Mouse (Mus musculus) spleen, adult 2 months (tissue): ENCODE data around the gene Mink1.

ENCODE experiments used
- CTCF ChIP-seq: fragments of 200-500 bp; IDR thresholded peaks from 2 replicates; pipeline ENCODE4 v1.5.1; 2011; ENCODE audit warnings: mild to moderate bottlenecking, inconsistent platforms; ENCODE audit not compliant: insufficient read depth, insufficient read length, insufficient replicate concordance; ENCODE audit errors: extremely low read depth
- POLR2A ChIP-seq: fragments of 200-500 bp; IDR thresholded peaks from 2 replicates; pipeline ENCODE4 v1.6.1; 2011; ENCODE audit warnings: low read depth, low read length, inconsistent platforms

DNA sequence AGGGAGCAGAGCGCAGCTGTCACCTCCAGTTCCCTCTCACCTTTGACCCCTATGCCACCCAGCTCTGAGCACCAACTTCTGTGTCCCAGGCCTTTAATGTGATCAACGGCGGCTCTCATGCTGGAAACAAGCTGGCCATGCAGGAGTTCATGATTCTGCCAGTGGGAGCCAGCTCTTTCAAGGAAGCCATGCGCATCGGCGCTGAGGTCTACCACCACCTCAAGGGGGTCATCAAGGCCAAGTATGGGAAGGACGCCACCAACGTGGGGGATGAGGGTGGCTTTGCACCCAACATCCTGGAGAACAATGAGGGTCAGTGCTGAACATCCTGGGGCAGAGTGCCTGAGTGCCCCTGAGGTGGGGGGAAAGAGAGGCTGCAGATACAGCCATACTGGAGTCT lies 97.9 kb downstream of the Mink1 start:
- TF ChIP-seq POLR2A, result no peak
- TF ChIP-seq CTCF, result no peak
